Mouse (Mus musculus) liver, embryonic 14.5 days (tissue): ENCODE data around the gene Mapkapk3.

Source experiments
- CTCF ChIP-seq: IDR thresholded peaks from 2 replicates; pipeline ENCODE4 v1.5.1; 2016; ENCODE audit warnings: antibody characterized with exemption, low read depth, control low read depth
- EP300 ChIP-seq: IDR thresholded peaks from 2 replicates; pipeline ENCODE4 v1.6.1; 2016; ENCODE audit warnings: antibody characterized with exemption, low read depth

DNA sequence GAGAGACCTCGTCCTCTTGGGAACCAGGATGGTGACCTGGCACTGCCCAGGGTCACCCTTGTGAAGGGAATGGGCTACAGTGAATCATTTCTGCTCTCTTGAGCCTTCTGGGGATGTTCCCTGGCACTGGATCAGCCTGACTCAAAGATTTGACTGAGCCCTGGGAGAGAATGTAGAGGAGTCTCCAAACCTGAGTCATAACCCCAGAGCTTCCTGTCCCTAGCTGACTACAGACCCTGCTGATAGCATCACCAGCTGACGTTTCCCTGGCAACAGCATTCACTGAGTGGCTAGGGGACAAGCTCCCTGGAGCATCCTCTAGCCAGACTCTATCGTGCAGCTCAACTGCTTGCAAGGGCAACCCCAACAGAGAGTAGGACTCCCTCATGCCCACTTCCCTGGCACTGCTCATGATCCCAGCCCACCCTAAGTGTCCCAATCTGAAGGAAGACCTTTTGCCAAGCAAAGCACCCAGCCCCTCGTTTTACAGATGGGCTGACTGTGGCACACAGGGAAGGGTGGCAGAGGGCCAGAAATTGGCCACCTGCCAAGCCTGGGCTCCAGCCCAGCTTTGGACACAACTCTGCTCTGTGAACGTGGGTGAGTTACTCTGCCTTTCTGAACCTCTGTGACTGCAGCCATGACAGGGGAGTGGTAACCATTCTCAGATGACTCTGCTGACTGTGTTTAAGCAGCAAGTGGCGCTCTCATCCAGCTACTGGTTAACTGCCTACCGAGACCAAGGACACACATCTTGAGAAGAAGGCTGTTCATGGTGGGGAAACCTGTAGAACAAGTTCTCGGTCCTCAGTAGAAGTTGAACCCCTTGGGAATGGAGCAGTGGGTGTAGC lies 10.9 kb downstream of the Mapkapk3 start:
- TF ChIP-seq EP300: no peak
- no peak for TF ChIP-seq CTCF
